Comparison of ENCODE assay signal across 10 mouse cellular contexts in genomic region chr15:102807353-102807752, GRCm38 (mm10).
DNase-seq lines count a peak whose midpoint lies in the region; ATAC-seq and TF ChIP-seq lines count a peak whose summit lies in the region.
"Had no signal": no experiment of that assay in that cellular context is flagged by ENCODE, and none has a peak within 500 bp of the region (broad histone marks: within the 10 kb centered on the region; RNA-seq: fewer than 3 reads in every experiment).

No protein-coding gene starts in this region.

- no peaks in the 10 kb centered on the region for H3K36me3 ChIP-seq in liver, adult 2 months (ENCODE audit: control insufficient read depth, insufficient read depth, low read length)
- no peaks in the 10 kb centered on the region for H3K36me3 ChIP-seq in liver, embryonic 12.5 days
- no peaks in the 10 kb centered on the region for H3K36me3 ChIP-seq in embryonic facial prominence, embryonic 11.5 days (replicated peaks; ENCODE audit: control insufficient read depth, insufficient read depth, low read depth, low read length)
- H3K36me3 ChIP-seq: G1E; liver, embryonic 13.5 days had no signal

- H3K27ac ChIP-seq in liver, adult 2 months (replicated peaks; ENCODE audit: insufficient read depth, low read depth, low read length), result no peak overlapping the region
- no peak overlapping the region for H3K27ac ChIP-seq in liver, embryonic 12.5 days
- no peak overlapping the region for H3K27ac ChIP-seq in embryonic facial prominence, embryonic 11.5 days (replicated peaks; ENCODE audit: low read depth, low read length)
- H3K27ac ChIP-seq: liver, embryonic 13.5 days had no signal

- WGBS in liver, adult 2 months, result 61% methylated on average over 3 of the region's 3 CpGs
- 44% methylated on average over 3 of the region's 3 CpGs for WGBS in liver, embryonic 12.5 days (ENCODE audit: insufficient replicate concordance)
- 64% methylated on average over 3 of the region's 3 CpGs for WGBS in embryonic facial prominence, embryonic 11.5 days

- peak; percentile 34 for DNase-seq in embryo, embryonic 10 days (ENCODE audit: low spot score)
- DNase-seq in embryo, embryonic 9.5 days (ENCODE audit: extremely low spot score), result no peak
- no peak for DNase-seq in liver, adult 2 months (ENCODE audit: extremely low read depth, low read depth, low spot score)
- DNase-seq in embryonic facial prominence, embryonic 11.5 days (ENCODE audit: low spot score), result peak; percentile 13
- DNase-seq in left cerebral cortex, postnatal 4 days, result peak; percentile 31
- no peak for DNase-seq in spleen, adult 12 weeks (ENCODE audit: low spot score)
- DNase-seq: liver, embryonic 13.5 days had no signal

- peak; percentile 17; the same call in 1 of the 2 replicates for TF ChIP-seq CTCF in liver, adult 2 months (IDR thresholded peaks at IDR 0.05; ENCODE audit: low read depth, low read length)

- no peaks in the 10 kb centered on the region for H3K27me3 ChIP-seq in liver, adult 2 months (ENCODE audit: control insufficient read depth, insufficient read depth, low read length)
- peaks cover 18% of the 10 kb centered on the region for H3K27me3 ChIP-seq in liver, embryonic 12.5 days (replicated peaks)
- H3K27me3 ChIP-seq in embryonic facial prominence, embryonic 11.5 days (ENCODE audit: control insufficient read depth, insufficient read depth, low read length), result no peaks in the 10 kb centered on the region

- H3K9ac ChIP-seq in liver, adult 2 months (ENCODE audit: low read depth, low read length), result no peak overlapping the region
- H3K9ac ChIP-seq in liver, embryonic 12.5 days, result no peak overlapping the region
- H3K9ac ChIP-seq in embryonic facial prominence, embryonic 11.5 days (replicated peaks; ENCODE audit: low read length), result no peak overlapping the region
- H3K9ac ChIP-seq: liver, embryonic 13.5 days had no signal

- intact Hi-C loops in left cerebral cortex, postnatal 4 days (cut with DNase I), result loop anchor here (2.0 kb wide), 1 partner anchor 45 kb away; no protein-coding TSS in a partner anchor

- H3K79me2 ChIP-seq in liver, adult 2 months (ENCODE audit: control insufficient read depth, insufficient read depth, low read length), result no peaks in the 10 kb centered on the region

- H3K4me1 ChIP-seq in liver, adult 2 months (ENCODE audit: control insufficient read depth, insufficient read depth, low read length), result no peaks in the 10 kb centered on the region
- H3K4me1 ChIP-seq in liver, embryonic 12.5 days, result no peaks in the 10 kb centered on the region
- no peaks in the 10 kb centered on the region for H3K4me1 ChIP-seq in embryonic facial prominence, embryonic 11.5 days (ENCODE audit: control insufficient read depth, insufficient read depth, low read length)
- H3K4me1 ChIP-seq: liver, embryonic 13.5 days had no signal

- H3K4me3 ChIP-seq in liver, adult 2 months (ENCODE audit: insufficient read depth, low read depth, low read length), result no peak overlapping the region
- no peak overlapping the region for H3K4me3 ChIP-seq in liver, embryonic 12.5 days
- no peak overlapping the region for H3K4me3 ChIP-seq in embryonic facial prominence, embryonic 11.5 days (ENCODE audit: low read depth, low read length)
- H3K4me3 ChIP-seq: liver, embryonic 13.5 days had no signal

- no peak overlapping the region for H3K4me2 ChIP-seq in liver, embryonic 12.5 days
- no peak overlapping the region for H3K4me2 ChIP-seq in embryonic facial prominence, embryonic 11.5 days (ENCODE audit: low read depth, low read length)
- H3K4me2 ChIP-seq: liver, embryonic 13.5 days had no signal

- no peak for TF ChIP-seq POLR2A in liver, adult 2 months (IDR thresholded peaks at IDR 0.05; ENCODE audit: extremely low read depth, insufficient read depth, low read length)

- H3K9me3 ChIP-seq in liver, embryonic 12.5 days (replicated peaks), result no peaks in the 10 kb centered on the region
- no peaks in the 10 kb centered on the region for H3K9me3 ChIP-seq in embryonic facial prominence, embryonic 11.5 days (replicated peaks; ENCODE audit: control insufficient read depth, low read length)
- H3K9me3 ChIP-seq: G1E; liver, embryonic 13.5 days had no signal

- ATAC-seq in liver, embryonic 12.5 days, result no peak
- ATAC-seq in embryonic facial prominence, embryonic 11.5 days (replicated peaks; ENCODE audit: insufficient number of reproducible peaks, low FRiP score, low TSS enrichment, low read depth), result no peak
- no peak for ATAC-seq in erythroid progenitor cell, adult 5-6 weeks (replicated peaks; ENCODE audit: low FRiP score, poor library complexity, severe bottlenecking)

Comparison
In these comparisons a context has a peak if more than half of its experiments do, and no peak if none do; other contexts are left out.
1. DNase-seq: peak in embryo, embryonic 10 days (single experiment), embryonic facial prominence, embryonic 11.5 days (single experiment) and left cerebral cortex, postnatal 4 days (single experiment); none in embryo, embryonic 9.5 days (single experiment), liver, adult 2 months (single experiment) and spleen, adult 12 weeks (single experiment).